Mouse (Mus musculus): ENCODE data around the gene C130032M10Rik. TPM values are rescaled to one million over a fixed set of nuclear protein-coding genes. Genes with fewer than 3 reads are reported as not detected.

C130032M10Rik gene
- polyA plus RNA-seq, 1 experiment from 2014 or later: 0.21 TPM

- Histone ChIP-seq H3K9me3 (ENCODE audit: control insufficient read depth, low read length) (no peaks in the 10 kb centered on the region), H3K4me2 (ENCODE audit: low read depth, low read length) (no peak overlapping the region), H3K9ac (ENCODE audit: low read length) (0 out of 2 replicates have a peak overlapping the region, but pooled peaks have one; percentile 21), H3K4me3 (ENCODE audit: low read length) (no peak overlapping the region), H3K4me1 (replicated peaks; ENCODE audit: control insufficient read depth, insufficient read depth, low read length) (peaks cover 57% of the 10 kb centered on the region), H3K27me3 (ENCODE audit: control insufficient read depth, insufficient read depth, low read depth, low read length) (no peaks in the 10 kb centered on the region), H3K27ac (ENCODE audit: low read length) (peak overlapping the region; percentile 50), H3K36me3 (ENCODE audit: control insufficient read depth, insufficient read depth, low read length) (no peaks in the 10 kb centered on the region)
- WGBS: 12% methylated on average over 6 of the region's 6 CpGs
- ATAC-seq (ENCODE audit: low read depth): no peak
Observed at GRCm38 (mm10) chr9:114550033-114550432, 34.5 kb downstream of the C130032M10Rik start.

GRCm38 (mm10) chr9:114553828-114554227, 38.3 kb downstream of the C130032M10Rik start:
- peaks cover 35% of the 10 kb centered on the region for H3K4me1 ChIP-seq (replicated peaks; ENCODE audit: control insufficient read depth, insufficient read depth, low read length)
- peak overlapping the region; percentile 68 for H3K27ac ChIP-seq (ENCODE audit: low read length)
- no peak overlapping the region for H3K4me2 ChIP-seq (ENCODE audit: low read depth, low read length)
- no peaks in the 10 kb centered on the region for H3K9me3 ChIP-seq (ENCODE audit: control insufficient read depth, low read length)
- no peaks in the 10 kb centered on the region for H3K27me3 ChIP-seq (ENCODE audit: control insufficient read depth, insufficient read depth, low read depth, low read length)
- no peak for ATAC-seq (ENCODE audit: low read depth)
- H3K4me3 ChIP-seq (ENCODE audit: low read length): no peak overlapping the region
- no peak overlapping the region for H3K9ac ChIP-seq (ENCODE audit: low read length)
- no peaks in the 10 kb centered on the region for H3K36me3 ChIP-seq (ENCODE audit: control insufficient read depth, insufficient read depth, low read length)

DNA sequence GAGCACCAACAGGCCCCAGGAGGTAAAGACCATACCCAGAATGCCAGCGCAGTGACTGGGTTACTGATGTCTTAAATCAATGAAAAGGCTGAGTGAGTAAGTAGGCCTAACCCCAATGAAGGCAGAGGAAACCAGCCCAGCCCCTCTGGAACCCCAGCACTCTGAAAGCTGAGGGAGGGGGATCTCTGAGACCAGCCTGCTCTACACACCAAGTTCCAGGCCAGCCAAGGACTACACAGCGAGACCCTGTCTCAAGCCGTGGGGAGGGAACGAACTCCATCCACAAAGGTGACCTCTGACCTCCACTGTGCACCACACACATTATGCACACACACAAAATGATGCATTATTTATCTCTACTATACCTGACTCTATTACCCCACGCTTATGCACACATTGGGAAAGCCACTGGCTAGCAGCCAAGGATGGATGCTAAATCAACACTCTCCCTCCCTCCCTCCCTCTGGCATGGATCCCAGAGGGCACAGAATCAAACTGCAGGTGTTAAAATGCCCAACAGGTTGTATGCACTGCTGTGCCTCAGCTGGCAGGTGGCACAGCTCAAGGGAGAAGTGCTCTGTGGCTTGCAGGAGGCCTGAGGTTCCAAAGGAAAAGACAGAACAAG, 39.0 kb downstream of the C130032M10Rik start:
- Histone ChIP-seq H3K27me3 (ENCODE audit: control insufficient read depth, insufficient read depth, low read depth, low read length) (no peaks in the 10 kb centered on the region), H3K4me2 (ENCODE audit: low read depth, low read length) (0 out of 2 replicates have a peak overlapping the region, but pooled peaks have one; percentile 2), H3K9me3 (ENCODE audit: control insufficient read depth, low read length) (no peaks in the 10 kb centered on the region), H3K36me3 (ENCODE audit: control insufficient read depth, insufficient read depth, low read length) (no peaks in the 10 kb centered on the region), H3K9ac (ENCODE audit: low read length) (no peak overlapping the region), H3K27ac (ENCODE audit: low read length) (peak overlapping the region; percentile 82), H3K4me1 (replicated peaks; ENCODE audit: control insufficient read depth, insufficient read depth, low read length) (peaks cover 28% of the 10 kb centered on the region), H3K4me3 (ENCODE audit: low read length) (no peak overlapping the region)
- peak; percentile 84 for ATAC-seq (ENCODE audit: low read depth)
- WGBS: 44% methylated on average over 5 of the region's 5 CpGs

DNA sequence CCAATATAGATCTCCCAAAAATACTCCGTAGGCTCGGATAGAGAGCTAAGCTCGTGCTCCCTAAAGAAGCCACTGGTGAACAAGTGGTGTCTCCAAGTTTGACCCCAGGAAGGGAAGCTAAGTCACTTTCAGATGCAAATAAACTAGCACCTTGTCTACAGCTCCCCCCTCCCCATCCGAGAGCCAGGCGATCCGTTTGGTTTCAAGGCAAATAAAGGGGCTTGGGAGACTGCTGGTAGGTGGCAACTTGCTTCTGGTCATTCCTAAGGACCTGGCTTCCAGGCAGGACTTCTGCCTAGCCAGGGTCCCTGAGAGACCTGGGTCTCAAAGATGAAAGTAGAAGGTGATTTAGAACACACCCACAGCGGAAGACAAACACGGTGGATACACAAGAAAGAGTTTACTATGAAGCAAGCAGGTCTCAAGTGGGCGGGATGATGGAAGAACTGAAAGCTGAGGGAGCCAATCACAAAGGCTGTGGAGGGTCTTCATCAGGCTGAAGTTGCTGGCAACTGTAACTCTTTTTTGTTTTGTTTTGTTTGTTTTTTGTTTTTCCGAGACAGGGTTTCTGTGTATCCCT, 40.9 kb downstream of the C130032M10Rik start:
- Histone ChIP-seq H3K4me1 (replicated peaks; ENCODE audit: control insufficient read depth, insufficient read depth, low read length) (peaks cover 20% of the 10 kb centered on the region), H3K27ac (ENCODE audit: low read length) (no peak overlapping the region), H3K27me3 (ENCODE audit: control insufficient read depth, insufficient read depth, low read depth, low read length) (no peaks in the 10 kb centered on the region), H3K9me3 (ENCODE audit: control insufficient read depth, low read length) (no peaks in the 10 kb centered on the region), H3K9ac (ENCODE audit: low read length) (no peak overlapping the region), H3K36me3 (ENCODE audit: control insufficient read depth, insufficient read depth, low read length) (no peaks in the 10 kb centered on the region), H3K4me3 (ENCODE audit: low read length) (no peak overlapping the region), H3K4me2 (ENCODE audit: low read depth, low read length) (no peak overlapping the region)
- ATAC-seq (ENCODE audit: low read depth): no peak
- 44% methylated on average over 10 of the region's 10 CpGs for WGBS

GRCm38 (mm10) chr9:114557086-114557485, 41.6 kb downstream of the C130032M10Rik start:
- Histone ChIP-seq H3K27ac (ENCODE audit: low read length) (no peak overlapping the region), H3K4me2 (ENCODE audit: low read depth, low read length) (no peak overlapping the region), H3K9me3 (ENCODE audit: control insufficient read depth, low read length) (no peaks in the 10 kb centered on the region), H3K4me3 (ENCODE audit: low read length) (no peak overlapping the region), H3K9ac (ENCODE audit: low read length) (no peak overlapping the region), H3K4me1 (replicated peaks; ENCODE audit: control insufficient read depth, insufficient read depth, low read length) (peaks cover 20% of the 10 kb centered on the region), H3K36me3 (ENCODE audit: control insufficient read depth, insufficient read depth, low read length) (no peaks in the 10 kb centered on the region), H3K27me3 (ENCODE audit: control insufficient read depth, insufficient read depth, low read depth, low read length) (no peaks in the 10 kb centered on the region; the same call in 1 of the 2 replicates)
- WGBS: 34% methylated on average over 7 of the region's 7 CpGs
- no peak for ATAC-seq (ENCODE audit: low read depth)

- H3K9ac ChIP-seq (ENCODE audit: low read length): peak overlapping the region; percentile 33; the same call in 1 of the 2 replicates
- H3K9me3 ChIP-seq (ENCODE audit: control insufficient read depth, low read length): no peaks in the 10 kb centered on the region
- H3K4me1 ChIP-seq (replicated peaks; ENCODE audit: control insufficient read depth, insufficient read depth, low read length): peaks cover 12% of the 10 kb centered on the region
- no peak overlapping the region for H3K27ac ChIP-seq (ENCODE audit: low read length)
- H3K4me3 ChIP-seq (ENCODE audit: low read length): peak overlapping the region; percentile 62
- H3K27me3 ChIP-seq (ENCODE audit: control insufficient read depth, insufficient read depth, low read depth, low read length): peaks cover 5% of the 10 kb centered on the region
- ATAC-seq (ENCODE audit: low read depth): no peak
- 27% methylated on average over 7 of the region's 7 CpGs for WGBS
- H3K4me2 ChIP-seq (ENCODE audit: low read depth, low read length): peak overlapping the region; percentile 85
- no peaks in the 10 kb centered on the region for H3K36me3 ChIP-seq (ENCODE audit: control insufficient read depth, insufficient read depth, low read length)
Observed at GRCm38 (mm10) chr9:114560141-114560540, 44.6 kb downstream of the C130032M10Rik start.

- Histone ChIP-seq H3K9ac (ENCODE audit: low read length) (peak overlapping the region; percentile 75), H3K4me3 (ENCODE audit: low read length) (peak overlapping the region; percentile 62), H3K27me3 (ENCODE audit: control insufficient read depth, insufficient read depth, low read depth, low read length) (peaks cover 5% of the 10 kb centered on the region), H3K4me2 (ENCODE audit: low read depth, low read length) (peak overlapping the region; percentile 85), H3K4me1 (replicated peaks; ENCODE audit: control insufficient read depth, insufficient read depth, low read length) (peaks cover 8% of the 10 kb centered on the region; the same call in 1 of the 2 replicates), H3K36me3 (ENCODE audit: control insufficient read depth, insufficient read depth, low read length) (no peaks in the 10 kb centered on the region), H3K9me3 (ENCODE audit: control insufficient read depth, low read length) (no peaks in the 10 kb centered on the region), H3K27ac (ENCODE audit: low read length) (no peak overlapping the region)
- no peak for ATAC-seq (ENCODE audit: low read depth)
- 4% methylated on average over 36 of the region's 36 CpGs for WGBS
Observed at GRCm38 (mm10) chr9:114560771-114561670, 45.5 kb downstream of the C130032M10Rik start.

GRCm38 (mm10) chr9:114561671-114561971, 46.1 kb downstream of the C130032M10Rik start:
- H3K4me3 ChIP-seq (ENCODE audit: low read length): peak overlapping the region; percentile 62
- no peaks in the 10 kb centered on the region for H3K9me3 ChIP-seq (ENCODE audit: control insufficient read depth, low read length)
- peak overlapping the region; percentile 85 for H3K4me2 ChIP-seq (ENCODE audit: low read depth, low read length)
- peaks cover 5% of the 10 kb centered on the region for H3K27me3 ChIP-seq (ENCODE audit: control insufficient read depth, insufficient read depth, low read depth, low read length)
- H3K9ac ChIP-seq (ENCODE audit: low read length): peak overlapping the region; percentile 75
- ATAC-seq (ENCODE audit: low read depth): no peak
- no peak overlapping the region for H3K27ac ChIP-seq (ENCODE audit: low read length)
- no peaks in the 10 kb centered on the region for H3K36me3 ChIP-seq (ENCODE audit: control insufficient read depth, insufficient read depth, low read length)
- 2% methylated on average over 12 of the region's 12 CpGs for WGBS
- H3K4me1 ChIP-seq (replicated peaks; ENCODE audit: control insufficient read depth, insufficient read depth, low read length): peaks cover 8% of the 10 kb centered on the region; the same call in 1 of the 2 replicates
